Mouse (Mus musculus) liver, adult 2 months (tissue): ENCODE data around the gene Inpp5a. TPM values are rescaled to one million over a fixed set of nuclear protein-coding genes. Genes with fewer than 3 reads are reported as not detected.

Experiments used
- DNase-seq: peaks from one replicate; pipeline ENCODE4 v3.0.0-alpha.2; 2011; ENCODE audit warnings: low read depth, low spot score; ENCODE audit errors: extremely low read depth
- H3K27ac ChIP-seq: fragments of 200-500 bp; replicated peaks from 2 replicates; pipeline ENCODE4 v1.5.1; 2012; ENCODE audit warnings: low read depth, mild to moderate bottlenecking, control low read depth, inconsistent platforms, low read length; ENCODE audit not compliant: insufficient read depth
- H3K27me3 ChIP-seq: fragments of 200-500 bp; 2 replicates; pipeline ENCODE4 v1.6.1; 2012; ENCODE audit warnings: mild to moderate bottlenecking, moderate library complexity, low read length, inconsistent platforms; ENCODE audit not compliant: control insufficient read depth, insufficient read depth
- H3K36me3 ChIP-seq: fragments of 200-500 bp; 2 replicates; pipeline ENCODE4 v1.6.1; 2012; ENCODE audit warnings: low read length, inconsistent platforms; ENCODE audit not compliant: control insufficient read depth, insufficient read depth
- H3K4me1 ChIP-seq: fragments of 200-500 bp; 2 replicates; pipeline ENCODE4 v1.6.1; 2011; ENCODE audit warnings: low read length; ENCODE audit not compliant: control insufficient read depth, insufficient read depth
- H3K4me3 ChIP-seq: fragments of 200-500 bp; 2 replicates; pipeline ENCODE4 v1.5.1; 2011; ENCODE audit warnings: low read depth, mild to moderate bottlenecking, control low read depth, low read length, moderate library complexity; ENCODE audit not compliant: insufficient read depth
- H3K79me2 ChIP-seq: fragments of 200-500 bp; 2 replicates; pipeline ENCODE4 v1.6.1; 2012; ENCODE audit warnings: inconsistent platforms, mild to moderate bottlenecking, low read length, moderate library complexity; ENCODE audit not compliant: control insufficient read depth, insufficient read depth
- H3K9ac ChIP-seq: fragments of 200-500 bp; 2 replicates; pipeline ENCODE4 v1.6.1; 2012; ENCODE audit warnings: low read depth, mild to moderate bottlenecking, control low read depth, inconsistent platforms, low read length
- CTCF ChIP-seq: fragments of 200-500 bp; IDR thresholded peaks from 2 replicates; pipeline ENCODE4 v1.5.1; 2011; ENCODE audit warnings: low read depth, low read length, control low read depth
- POLR2A ChIP-seq: fragments of 200-500 bp; IDR thresholded peaks from 2 replicates; pipeline ENCODE4 v1.6.1; 2011; ENCODE audit warnings: low read length, control low read depth; ENCODE audit not compliant: insufficient read depth; ENCODE audit errors: extremely low read depth
- WGBS: fragments of 180-500 bp; shearing (Covaris S2); methylation state at CpG from one replicate; pipeline ENCODE4 v1.1.7; 2018; 5-methylcytosine and 5-hydroxymethylcytosine counted together
- polyA plus RNA-seq: library from polyadenylated mRNA; depleted of rRNA; stranded (reverse); fragments of >200 nt; gene quantifications from 2 replicates; pipeline ENCODE4 v1.2.3, GENCODE M21; 2012
- total RNA-seq: library from RNA; depleted of rRNA; stranded (reverse); fragments of >200 nt; gene quantifications from 2 replicates; pipeline ENCODE4 v1.2.3, GENCODE M21; 2014

The Inpp5a gene
- total and polyA plus RNA-seq, 2 experiments = 8.4 to 8.8 TPM

GRCm38 (mm10) chr7:139354370-139355139, 34.4 kb upstream of the Inpp5a start:
- H3K79me2 ChIP-seq = no peaks in the 10 kb centered on the region
- H3K4me3 ChIP-seq = no peak overlapping the region
- DNase-seq = no peak
- WGBS = 83% methylated on average over 4 of the region's 4 CpGs
- H3K36me3 ChIP-seq = no peaks in the 10 kb centered on the region
- H3K27me3 ChIP-seq = no peaks in the 10 kb centered on the region
- H3K4me1 ChIP-seq = no peaks in the 10 kb centered on the region
- TF ChIP-seq CTCF = no peak
- TF ChIP-seq POLR2A = no peak
- no peak overlapping the region for H3K27ac ChIP-seq
- no peak overlapping the region for H3K9ac ChIP-seq

GRCm38 (mm10) chr7:139357043-139357442, 31.9 kb upstream of the Inpp5a start:
- no peak for DNase-seq
- 81% methylated on average over 2 of the region's 2 CpGs for WGBS
- H3K27ac ChIP-seq = no peak overlapping the region

GRCm38 (mm10) chr7:139359906-139360305, 29.0 kb upstream of the Inpp5a start:
- no peak overlapping the region for H3K4me3 ChIP-seq
- no peak overlapping the region for H3K9ac ChIP-seq
- no peaks in the 10 kb centered on the region for H3K36me3 ChIP-seq
- no peak overlapping the region for H3K27ac ChIP-seq
- H3K79me2 ChIP-seq = no peaks in the 10 kb centered on the region
- WGBS = 76% methylated on average over 4 of the region's 4 CpGs
- DNase-seq = no peak
- TF ChIP-seq CTCF = no peak
- no peak for TF ChIP-seq POLR2A
- peaks cover 2% of the 10 kb centered on the region for H3K4me1 ChIP-seq
- H3K27me3 ChIP-seq = no peaks in the 10 kb centered on the region

More at GRCm38 (mm10) chr7:139357043-139357442, 31.9 kb upstream of the Inpp5a start:
- TF ChIP-seq POLR2A (no peak), CTCF (no peak)
- Histone ChIP-seq H3K4me3 (no peak overlapping the region), H3K4me1 (no peaks in the 10 kb centered on the region), H3K27me3 (no peaks in the 10 kb centered on the region), H3K79me2 (no peaks in the 10 kb centered on the region), H3K36me3 (no peaks in the 10 kb centered on the region), H3K9ac (no peak overlapping the region)

- Histone ChIP-seq H3K4me3 (no peak overlapping the region), H3K36me3 (no peaks in the 10 kb centered on the region), H3K27ac (no peak overlapping the region), H3K79me2 (no peaks in the 10 kb centered on the region), H3K4me1 (peaks cover 3% of the 10 kb centered on the region), H3K27me3 (no peaks in the 10 kb centered on the region), H3K9ac (no peak overlapping the region)
- TF ChIP-seq CTCF (no peak), POLR2A (no peak)
- 87% methylated on average over 3 of the region's 3 CpGs for WGBS
- DNase-seq = no peak
These were observed 27.9 kb upstream of the Inpp5a start for GRCm38 (mm10) chr7:139360890-139361559.

GRCm38 (mm10) chr7:139361799-139362198, 27.1 kb upstream of the Inpp5a start:
- DNase-seq = no peak
- no peaks in the 10 kb centered on the region for H3K79me2 ChIP-seq
- H3K27me3 ChIP-seq = no peaks in the 10 kb centered on the region
- H3K4me1 ChIP-seq = peaks cover 5% of the 10 kb centered on the region
- no peaks in the 10 kb centered on the region for H3K36me3 ChIP-seq
- TF ChIP-seq POLR2A (no peak), CTCF (no peak)
- no peak overlapping the region for H3K4me3 ChIP-seq
- no peak overlapping the region for H3K27ac ChIP-seq
- WGBS = 91% methylated on average over 5 of the region's 5 CpGs
- H3K9ac ChIP-seq = no peak overlapping the region

GRCm38 (mm10) chr7:139362514-139362913, 26.4 kb upstream of the Inpp5a start:
- 98% methylated on average over 3 of the region's 3 CpGs for WGBS
- H3K4me1 ChIP-seq = peaks cover 5% of the 10 kb centered on the region
- no peak overlapping the region for H3K27ac ChIP-seq
- H3K79me2 ChIP-seq = no peaks in the 10 kb centered on the region
- no peaks in the 10 kb centered on the region for H3K36me3 ChIP-seq
- TF ChIP-seq CTCF (no peak), POLR2A (no peak)
- H3K4me3 ChIP-seq = no peak overlapping the region
- H3K9ac ChIP-seq = no peak overlapping the region
- DNase-seq = no peak
- no peaks in the 10 kb centered on the region for H3K27me3 ChIP-seq
